Mouse (Mus musculus) E14TG2a.4 (cell line): Measurements from ENCODE around the gene Rps19bp1.
A peak's percentile ranks its signal among the peaks of the same experiment; 100 is the strongest.

Source experiments
- H3K27me3 ChIP-seq: 2 replicates; pipeline ENCODE4 v1.6.1; 2014; ENCODE audit warnings: low read length, control low read depth; ENCODE audit not compliant: insufficient read depth
- H3K36me3 ChIP-seq: 2 replicates; pipeline ENCODE4 v1.6.1; 2014; ENCODE audit warnings: low read length, control low read depth; ENCODE audit not compliant: insufficient read depth
- H3K4me1 ChIP-seq: replicated peaks from 2 replicates; pipeline ENCODE4 v1.6.1; 2014; ENCODE audit warnings: low read depth, low read length, control low read depth
- H3K4me3 ChIP-seq: replicated peaks from 2 replicates; pipeline ENCODE4 v1.5.1; 2014; ENCODE audit warnings: mild to moderate bottlenecking, low read length
- H3K9me3 ChIP-seq: 2 replicates; pipeline ENCODE4 v1.6.1; 2014; ENCODE audit warnings: low read length, control low read depth
- CTCF ChIP-seq: conservative IDR thresholded peaks from 2 replicates; pipeline ENCODE4 v1.5.1; 2014; ENCODE audit warnings: low read length
- NANOG ChIP-seq: IDR thresholded peaks from 2 replicates; pipeline ENCODE4 v1.6.1; 2014; ENCODE audit warnings: borderline replicate concordance, low read length, mixed read lengths
- POU5F1 ChIP-seq: IDR thresholded peaks from 2 replicates; pipeline ENCODE4 v1.6.1; 2014; ENCODE audit warnings: low read length, borderline replicate concordance

Gene Rps19bp1

GRCm38 (mm10) chr15:80254207-80254606, 9.9 kb downstream of the Rps19bp1 start:
- no peak for TF ChIP-seq POU5F1
- TF ChIP-seq CTCF, result no peak
- H3K9me3 ChIP-seq, result no peaks in the 10 kb centered on the region
- H3K4me3 ChIP-seq, result peak overlapping the region; percentile 93
- peaks cover 46% of the 10 kb centered on the region for H3K4me1 ChIP-seq
- H3K27me3 ChIP-seq, result no peaks in the 10 kb centered on the region
- H3K36me3 ChIP-seq, result peaks cover 76% of the 10 kb centered on the region

- Histone ChIP-seq H3K4me1 (peaks cover 40% of the 10 kb centered on the region), H3K9me3 (no peaks in the 10 kb centered on the region), H3K4me3 (no peak overlapping the region), H3K36me3 (peaks cover 81% of the 10 kb centered on the region), H3K27me3 (no peaks in the 10 kb centered on the region)
- TF ChIP-seq CTCF (no peak), POU5F1 (no peak), NANOG (no peak)
Observed at GRCm38 (mm10) chr15:80253530-80253929, 10.6 kb downstream of the Rps19bp1 start.

- H3K36me3 ChIP-seq, result peaks cover 86% of the 10 kb centered on the region
- H3K27me3 ChIP-seq, result no peaks in the 10 kb centered on the region
- H3K4me1 ChIP-seq, result peaks cover 31% of the 10 kb centered on the region
- TF ChIP-seq CTCF (no peak), POU5F1 (no peak), NANOG (no peak)
- H3K4me3 ChIP-seq, result no peak overlapping the region
- no peaks in the 10 kb centered on the region for H3K9me3 ChIP-seq
Observed at GRCm38 (mm10) chr15:80250586-80250985, 13.5 kb downstream of the Rps19bp1 start.

- no peaks in the 10 kb centered on the region for H3K9me3 ChIP-seq
- peaks cover 33% of the 10 kb centered on the region for H3K4me1 ChIP-seq
- H3K27me3 ChIP-seq, result no peaks in the 10 kb centered on the region
- TF ChIP-seq POU5F1 (no peak), NANOG (no peak), CTCF (no peak)
- H3K4me3 ChIP-seq, result no peak overlapping the region
- peaks cover 94% of the 10 kb centered on the region for H3K36me3 ChIP-seq
Observed at GRCm38 (mm10) chr15:80249672-80250071, 14.4 kb downstream of the Rps19bp1 start.

GRCm38 (mm10) chr15:80248596-80248995, 15.5 kb downstream of the Rps19bp1 start:
- H3K4me3 ChIP-seq, result no peak overlapping the region
- H3K9me3 ChIP-seq, result no peaks in the 10 kb centered on the region
- peaks cover 98% of the 10 kb centered on the region for H3K36me3 ChIP-seq
- H3K27me3 ChIP-seq, result no peaks in the 10 kb centered on the region
- peaks cover 26% of the 10 kb centered on the region for H3K4me1 ChIP-seq
- TF ChIP-seq NANOG (no peak), CTCF (no peak), POU5F1 (no peak)

- H3K36me3 ChIP-seq, result peaks cover 98% of the 10 kb centered on the region
- peaks cover 21% of the 10 kb centered on the region for H3K4me1 ChIP-seq
- H3K4me3 ChIP-seq, result no peak overlapping the region
- no peaks in the 10 kb centered on the region for H3K27me3 ChIP-seq
- no peaks in the 10 kb centered on the region for H3K9me3 ChIP-seq
- TF ChIP-seq POU5F1 (no peak), CTCF (no peak), NANOG (no peak)
Observed at GRCm38 (mm10) chr15:80248135-80248534, 16.0 kb downstream of the Rps19bp1 start.

GRCm38 (mm10) chr15:80235535-80235934, 28.6 kb downstream of the Rps19bp1 start, which contains the start of gene AC140267.1:
AC140267.1 (plus strand) TSS chr15:80235835.
- no peaks in the 10 kb centered on the region for H3K9me3 ChIP-seq
- no peaks in the 10 kb centered on the region for H3K27me3 ChIP-seq
- H3K36me3 ChIP-seq, result peaks cover 49% of the 10 kb centered on the region
- TF ChIP-seq NANOG (no peak), POU5F1 (no peak), CTCF (no peak)
- H3K4me3 ChIP-seq, result peak within 1 kb of the TSS; percentile 97
- peaks cover 58% of the 10 kb centered on the region for H3K4me1 ChIP-seq

GRCm38 (mm10) chr15:80233733-80234509, 30.2 kb downstream of the Rps19bp1 start, which contains the start of gene Mief1:
Mief1 (plus strand) TSS chr15:80234018.
- TF ChIP-seq CTCF, result no peak
- TF ChIP-seq NANOG, result no peak
- no peak for TF ChIP-seq POU5F1
- H3K4me1 ChIP-seq, result peaks cover 74% of the 10 kb centered on the region
- no peaks in the 10 kb centered on the region for H3K9me3 ChIP-seq
- peak within 1 kb of the TSS; percentile 97 for H3K4me3 ChIP-seq
- no peaks in the 10 kb centered on the region for H3K27me3 ChIP-seq
- H3K36me3 ChIP-seq, result peaks cover 39% of the 10 kb centered on the region

- Histone ChIP-seq H3K4me1 (peaks cover 78% of the 10 kb centered on the region), H3K4me3 (peak overlapping the region; percentile 59)
- TF ChIP-seq NANOG (no peak), POU5F1 (no peak), CTCF (no peak)
Observed at GRCm38 (mm10) chr15:80233053-80233452, 31.1 kb downstream of the Rps19bp1 start.

More at GRCm38 (mm10) chr15:80233053-80233452, 31.1 kb downstream of the Rps19bp1 start:
- H3K36me3 ChIP-seq, result peaks cover 31% of the 10 kb centered on the region
- H3K9me3 ChIP-seq, result no peaks in the 10 kb centered on the region
- no peaks in the 10 kb centered on the region for H3K27me3 ChIP-seq
